Mouse (Mus musculus) urinary bladder, adult 18-20 months (tissue): Measurements from ENCODE around the gene Arhgap35.

Source experiments
- DNase-seq, 2 experiments: peaks; one replicate each; pipeline ENCODE4 v3.0.0; 2022; ENCODE audit warnings: low spot score in 2 of 2, mixed read lengths in 2 of 2

Arhgap35 gene

GRCm38 (mm10) chr7:16468115-16468514 is 146.7 kb downstream of the Arhgap35 start:
- no peak for DNase-seq

- DNase-seq, result no peak
Observed at GRCm38 (mm10) chr7:16466565-16466964, 148.2 kb downstream of the Arhgap35 start.

- no peak for DNase-seq
Observed at GRCm38 (mm10) chr7:16465568-16465967, 149.2 kb downstream of the Arhgap35 start.

- DNase-seq, result peak; percentile 51 to 73
Observed at GRCm38 (mm10) chr7:16465160-16465559, 149.6 kb downstream of the Arhgap35 start.

GRCm38 (mm10) chr7:16463214-16463613 is 151.6 kb downstream of the Arhgap35 start:
- peak; percentile 45 to 79 for DNase-seq

- DNase-seq, result no peak
Observed at GRCm38 (mm10) chr7:16461705-16462104, 153.1 kb downstream of the Arhgap35 start.

GRCm38 (mm10) chr7:16461151-16461550 is 153.6 kb downstream of the Arhgap35 start:
- DNase-seq, result no peak

- DNase-seq, result no peak
Observed at GRCm38 (mm10) chr7:16460566-16460965, 154.2 kb downstream of the Arhgap35 start.

GRCm38 (mm10) chr7:16456289-16456688 is 158.5 kb downstream of the Arhgap35 start:
- no peak for DNase-seq

GRCm38 (mm10) chr7:16455016-16455415 is 159.8 kb downstream of the Arhgap35 start:
- no peak for DNase-seq

- DNase-seq, result peak in 1 of 2 experiments; percentile 31
Observed at GRCm38 (mm10) chr7:16453118-16453711, 161.6 kb downstream of the Arhgap35 start.

- DNase-seq, result peak; percentile 78 to 86
Observed at GRCm38 (mm10) chr7:16452587-16453073, 162.2 kb downstream of the Arhgap35 start, which contains the start of gene Tmem160. Gene Tmem160 (plus strand): TSS chr7:16452779.

GRCm38 (mm10) chr7:16451656-16452055 is 163.1 kb downstream of the Arhgap35 start:
- DNase-seq, result no peak
